ENCODE assay signal across 11 mouse cellular contexts in the genomic region with DNA sequence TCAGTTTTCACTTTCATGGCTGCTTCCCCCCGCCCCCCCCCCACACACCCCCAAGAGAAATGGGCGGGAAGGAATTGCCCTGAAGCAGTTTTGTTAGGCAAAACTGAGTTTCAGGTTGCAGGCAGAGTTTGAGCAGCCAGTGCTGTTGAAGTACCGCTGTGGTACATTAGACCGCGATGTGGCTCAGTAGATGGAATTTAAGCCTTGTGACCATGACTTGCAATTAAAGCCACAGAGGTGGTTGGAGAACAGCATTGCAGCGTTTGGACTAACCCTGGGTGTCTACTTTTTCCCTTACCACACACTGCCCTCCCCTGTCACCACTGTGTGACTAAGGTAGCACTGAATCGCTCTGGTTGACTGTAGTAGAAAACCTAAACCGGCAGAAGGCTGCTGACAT. TPM values are rescaled to one million over a fixed set of nuclear protein-coding genes. Genes with fewer than 3 reads are reported as not detected.
A peak's percentile ranks its signal among the peaks of the same experiment; 100 is the strongest.
DNase-seq lines count a peak whose midpoint lies in the region; ATAC-seq and TF ChIP-seq lines count a peak whose summit lies in the region.
"Had no signal": no experiment of that assay in that cellular context is flagged by ENCODE, and none has a peak within 500 bp of the region (broad histone marks: within the 10 kb centered on the region; RNA-seq: fewer than 3 reads in every experiment).

No protein-coding gene starts in this region.

- no peak for TF ChIP-seq CTCF in liver, adult 2 months (IDR thresholded peaks at IDR 0.05; ENCODE audit: low read depth, low read length)

- H3K4me2 ChIP-seq in heart, embryonic 11.5 days = peak overlapping the region; percentile 53
- H3K4me2 ChIP-seq in hindbrain, embryonic 11.5 days (replicated peaks; ENCODE audit: low read depth, low read length) = no peak overlapping the region
- H3K4me2 ChIP-seq: forebrain, embryonic 13.5 days had no signal

- H3K4me1 ChIP-seq in liver, adult 2 months (ENCODE audit: control insufficient read depth, insufficient read depth, low read length) = peaks cover 5% of the 10 kb centered on the region
- peaks cover 12% of the 10 kb centered on the region for H3K4me1 ChIP-seq in heart, embryonic 11.5 days (ENCODE audit: control insufficient read depth, insufficient read depth, low read length)
- H3K4me1 ChIP-seq in hindbrain, embryonic 11.5 days (replicated peaks; ENCODE audit: control insufficient read depth, insufficient read depth, low read length) = no peaks in the 10 kb centered on the region
- H3K4me1 ChIP-seq: forebrain, embryonic 13.5 days had no signal

- H3K36me3 ChIP-seq in liver, adult 2 months (ENCODE audit: control insufficient read depth, insufficient read depth, low read length) = no peaks in the 10 kb centered on the region
- no peaks in the 10 kb centered on the region for H3K36me3 ChIP-seq in heart, embryonic 11.5 days (ENCODE audit: control insufficient read depth, insufficient read depth, low read length)
- H3K36me3 ChIP-seq in hindbrain, embryonic 11.5 days (ENCODE audit: control insufficient read depth, insufficient read depth, low read length) = no peaks in the 10 kb centered on the region

- no peak overlapping the region for H3K27ac ChIP-seq in liver, adult 2 months (replicated peaks; ENCODE audit: insufficient read depth, low read depth, low read length)
- H3K27ac ChIP-seq in heart, embryonic 11.5 days (ENCODE audit: low read depth, low read length) = peak overlapping the region; percentile 88
- H3K27ac ChIP-seq in hindbrain, embryonic 11.5 days (ENCODE audit: low read depth, low read length) = no peak overlapping the region
- H3K27ac ChIP-seq: forebrain, embryonic 13.5 days had no signal

- DNase-seq in liver, adult 2 months (ENCODE audit: extremely low read depth, low read depth, low spot score) = peak; percentile 54
- DNase-seq in liver = no peak
- peak; percentile 46 for DNase-seq in kidney, postnatal 14 days
- no peak for DNase-seq in hindbrain, embryonic 11.5 days (ENCODE audit: low spot score)
- no peak for DNase-seq in B cell, adult 2 months
- no peak for DNase-seq in spleen, adult 12 weeks (ENCODE audit: low spot score)
- no peak for DNase-seq in adrenal gland, postnatal 25 days
- DNase-seq: midbrain, embryonic 14.5 days; right cerebral cortex, postnatal 14 days had no signal

- no peaks in the 10 kb centered on the region for H3K27me3 ChIP-seq in liver, adult 2 months (ENCODE audit: control insufficient read depth, insufficient read depth, low read length)
- no peaks in the 10 kb centered on the region for H3K27me3 ChIP-seq in heart, embryonic 11.5 days (ENCODE audit: control insufficient read depth, insufficient read depth, low read length)
- H3K27me3 ChIP-seq in hindbrain, embryonic 11.5 days (ENCODE audit: control insufficient read depth, insufficient read depth, low read length) = no peaks in the 10 kb centered on the region
- H3K27me3 ChIP-seq: forebrain, embryonic 13.5 days had no signal

- no peak for ATAC-seq in heart, embryonic 11.5 days (replicated peaks; ENCODE audit: insufficient number of reproducible peaks, low FRiP score, low TSS enrichment)
- no peak for ATAC-seq in hindbrain, embryonic 11.5 days (ENCODE audit: low FRiP score)
- ATAC-seq: forebrain, embryonic 13.5 days had no signal

- no peaks in the 10 kb centered on the region for H3K9me3 ChIP-seq in heart, embryonic 11.5 days (replicated peaks; ENCODE audit: control insufficient read depth, low read length)
- no peaks in the 10 kb centered on the region for H3K9me3 ChIP-seq in hindbrain, embryonic 11.5 days (ENCODE audit: control insufficient read depth, low read length)
- H3K9me3 ChIP-seq: forebrain, embryonic 13.5 days had no signal

- H3K4me3 ChIP-seq in liver, adult 2 months (ENCODE audit: insufficient read depth, low read depth, low read length) = no peak overlapping the region
- peak overlapping the region; percentile 42 for H3K4me3 ChIP-seq in heart, embryonic 11.5 days (ENCODE audit: low read depth, low read length)
- H3K4me3 ChIP-seq in hindbrain, embryonic 11.5 days (ENCODE audit: low read depth, low read length) = no peak overlapping the region
- H3K4me3 ChIP-seq: forebrain, embryonic 13.5 days had no signal

- no peaks in the 10 kb centered on the region for H3K79me2 ChIP-seq in liver, adult 2 months (ENCODE audit: control insufficient read depth, insufficient read depth, low read length)

- TF ChIP-seq POLR2A in liver, adult 2 months (IDR thresholded peaks at IDR 0.05; ENCODE audit: extremely low read depth, insufficient read depth, low read length) = no peak

- H3K9ac ChIP-seq in liver, adult 2 months (ENCODE audit: low read depth, low read length) = no peak overlapping the region
- H3K9ac ChIP-seq in heart, embryonic 11.5 days (ENCODE audit: low read depth, low read length) = peak overlapping the region; percentile 59; the same call in 1 of the 2 replicates
- H3K9ac ChIP-seq in hindbrain, embryonic 11.5 days (ENCODE audit: low read depth, low read length) = no peak overlapping the region
- H3K9ac ChIP-seq: forebrain, embryonic 13.5 days had no signal

- 84% methylated on average over 8 of the region's 8 CpGs for WGBS in liver, adult 2 months
- WGBS in heart, embryonic 11.5 days (ENCODE audit: insufficient replicate concordance) = 41% methylated on average over 8 of the region's 8 CpGs
- 76% methylated on average over 8 of the region's 8 CpGs for whole genome bisulfite sequencing in hindbrain, embryonic 11.5 days

RNA-seq across cellular contexts. Expression of a gene that starts 0.8 kb away (rescaled TPM):
- total RNA-seq in liver, adult 2 months (2014; rRNA removed) = 0.07 and 0.37 TPM in 2 replicates
- polyA plus RNA-seq in liver, adult 2 months (2012; rRNA removed) = 0.09 and 0.21 TPM in 2 replicates
- polyA plus RNA-seq in heart, embryonic 11.5 days (2014; fragmentation: Nextera tagmentation; extraction: Ambion mirVana) = 6.8 and 7.9 TPM in 2 replicates
- 0.03 TPM in 1 of 2 replicates, not detected in the other for polyA plus RNA-seq in hindbrain, embryonic 11.5 days (2014; fragmentation: Nextera tagmentation; extraction: Ambion mirVana)
- 0.15 TPM in 1 of 2 replicates, not detected in the other for total RNA-seq in adrenal gland, postnatal 25 days (2021)
- polyA plus RNA-seq: midbrain, embryonic 14.5 days had no signal

RNA-seq across cellular contexts. Expression of a gene that starts 22.1 kb away (rescaled TPM):
- total RNA-seq in liver, adult 2 months (2014; rRNA removed) = 0.18 and 0.40 TPM in 2 replicates
- 0.02 and 0.10 TPM in 2 replicates for polyA plus RNA-seq in liver, adult 2 months (2012; rRNA removed)
- 9.7 and 10.5 TPM in 2 replicates for polyA plus RNA-seq in heart, embryonic 11.5 days (2014; fragmentation: Nextera tagmentation; extraction: Ambion mirVana)
- 10.1 and 11.8 TPM in 2 replicates for polyA plus RNA-seq in hindbrain, embryonic 11.5 days (2014; fragmentation: Nextera tagmentation; extraction: Ambion mirVana)
- total RNA-seq in adrenal gland, postnatal 25 days (2021) = 1.0 and 2.1 TPM in 2 replicates

RNA-seq across cellular contexts. Expression of a gene that starts 54.7 kb away (rescaled TPM):
- total RNA-seq in liver, adult 2 months (2014; rRNA removed) = 4.8 and 5.0 TPM in 2 replicates
- polyA plus RNA-seq in liver, adult 2 months (2012; rRNA removed) = 4.2 and 5.1 TPM in 2 replicates
- 1.0 and 1.5 TPM in 2 replicates for polyA plus RNA-seq in heart, embryonic 11.5 days (2014; fragmentation: Nextera tagmentation; extraction: Ambion mirVana)
- polyA plus RNA-seq in hindbrain, embryonic 11.5 days (2014; fragmentation: Nextera tagmentation; extraction: Ambion mirVana) = 0.79 and 1.3 TPM in 2 replicates
- 6.5 and 10.5 TPM in 2 replicates for total RNA-seq in adrenal gland, postnatal 25 days (2021)

Comparison
In these comparisons a context has a peak if more than half of its experiments do, and no peak if none do; other contexts are left out.
1. DNase-seq: peak in liver, adult 2 months (single experiment) and kidney, postnatal 14 days (single experiment); none in liver (single experiment), hindbrain, embryonic 11.5 days (single experiment), B cell, adult 2 months (0 of 2), spleen, adult 12 weeks (single experiment) and adrenal gland, postnatal 25 days (single experiment).